Mouse (Mus musculus) lung, adult 2 months (tissue): ENCODE data around the gene Arhgap44. TPM values are rescaled to one million over a fixed set of nuclear protein-coding genes. Genes with fewer than 3 reads are reported as not detected.

Experiments
- DNase-seq: peaks from one replicate; pipeline ENCODE4 v3.0.0; 2022
- H3K4me1 ChIP-seq: fragments of 200-500 bp; 2 replicates; pipeline ENCODE4 v1.6.1; 2011; ENCODE audit warnings: low read length; ENCODE audit not compliant: control insufficient read depth, insufficient read depth
- H3K4me3 ChIP-seq: fragments of 200-500 bp; replicated peaks from 2 replicates; pipeline ENCODE3; 2011; ENCODE audit warnings: low read depth, mild to moderate bottlenecking, control low read depth, low read length; ENCODE audit errors: extremely low read depth
- CTCF ChIP-seq: fragments of 200-500 bp; IDR thresholded peaks from 2 replicates; pipeline ENCODE4 v1.5.1; 2011; ENCODE audit warnings: mild to moderate bottlenecking, low read length, control low read depth; ENCODE audit not compliant: insufficient read depth
- POLR2A ChIP-seq: fragments of 200-500 bp; IDR thresholded peaks from 2 replicates; pipeline ENCODE4 v1.6.1; 2011; ENCODE audit warnings: low read depth, mild to moderate bottlenecking, control low read depth, low read length, borderline replicate concordance; ENCODE audit errors: extremely low read depth
- WGBS: fragments of 180-500 bp; shearing (Covaris S2); methylation state at CpG from one replicate; pipeline ENCODE4 v1.1.7; 2018; 5-methylcytosine and 5-hydroxymethylcytosine counted together
- polyA plus RNA-seq: library from polyadenylated mRNA; depleted of rRNA; stranded (reverse); fragments of >200 nt; gene quantifications from 2 replicates; pipeline ENCODE4 v1.2.3, GENCODE M21; 2012

The Arhgap44 gene
- polyA plus RNA-seq, 1 experiment, result 32.6 TPM

DNA sequence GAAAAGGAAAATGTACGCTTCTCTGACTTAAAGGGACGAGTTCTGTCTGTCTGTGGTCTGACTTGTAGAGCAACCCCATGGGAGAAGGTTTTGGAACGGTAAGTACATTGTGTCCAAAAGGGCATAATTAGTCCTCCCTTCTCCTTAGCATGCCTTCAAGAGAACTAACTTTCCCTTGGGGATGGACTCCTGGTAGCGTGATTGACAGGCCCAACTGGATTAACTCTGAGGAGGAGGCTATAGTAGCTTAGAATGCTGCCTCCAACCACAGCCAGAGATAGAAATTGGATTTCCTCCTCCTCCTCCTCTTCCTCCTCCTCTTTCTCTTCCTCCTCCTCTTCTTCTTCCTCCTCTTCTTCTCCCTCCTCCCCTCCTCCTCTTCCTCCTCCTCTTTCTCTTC lies 42.5 kb downstream of the Arhgap44 start:
- TF ChIP-seq POLR2A, result no peak
- no peak for TF ChIP-seq CTCF
- no peak for DNase-seq
- 84% methylated on average over 4 of the region's 4 CpGs for WGBS
- Histone ChIP-seq H3K4me3 (no peak overlapping the region), H3K4me1 (no peaks in the 10 kb centered on the region; the same call in 1 of the 2 replicates)

DNA sequence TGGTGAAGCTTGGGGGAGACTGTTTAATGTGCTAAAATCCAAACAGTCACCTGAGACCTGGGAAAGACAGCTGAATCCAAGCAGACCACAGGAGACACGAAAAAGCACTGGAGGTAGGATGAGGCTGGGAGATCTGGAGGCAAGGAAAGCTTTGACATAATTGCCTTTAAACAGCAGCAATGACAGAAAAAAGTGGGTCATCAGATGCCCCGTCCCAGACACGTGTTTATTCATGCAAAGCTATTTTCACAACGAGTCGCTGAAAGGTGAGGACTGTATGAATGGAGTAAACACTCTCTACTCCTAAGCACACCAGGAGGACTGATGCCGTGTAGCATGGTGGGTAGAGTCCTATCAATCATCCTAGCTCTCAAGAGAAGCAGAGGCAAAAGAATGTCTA lies 47.0 kb downstream of the Arhgap44 start:
- Histone ChIP-seq H3K4me3 (no peak overlapping the region), H3K4me1 (no peaks in the 10 kb centered on the region; the same call in 1 of the 2 replicates)
- DNase-seq, result no peak
- WGBS, result 71% methylated on average over 6 of the region's 6 CpGs
- TF ChIP-seq CTCF, result no peak
- no peak for TF ChIP-seq POLR2A

DNA sequence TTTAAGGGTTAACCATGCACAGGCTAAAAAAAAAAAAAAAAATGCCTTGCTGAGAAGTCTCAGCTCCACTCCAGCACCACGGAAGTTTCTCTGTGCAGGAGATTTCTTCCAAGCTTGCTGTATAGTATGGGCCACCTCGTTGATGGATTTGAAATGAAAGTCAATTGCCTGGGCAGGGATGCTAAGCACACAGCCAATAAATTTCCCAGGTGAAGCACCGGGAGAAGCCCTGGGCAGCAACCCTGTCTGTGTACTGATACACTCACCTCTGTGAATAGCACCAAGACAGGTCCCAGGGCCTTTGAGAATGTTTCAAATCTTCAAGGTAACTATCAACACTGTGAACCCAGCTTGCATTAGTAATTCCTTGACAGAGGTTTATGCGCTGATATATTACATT lies 50.7 kb downstream of the Arhgap44 start:
- TF ChIP-seq POLR2A (no peak), CTCF (no peak)
- Histone ChIP-seq H3K4me1 (no peaks in the 10 kb centered on the region; the same call in 1 of the 2 replicates), H3K4me3 (no peak overlapping the region)
- no peak for DNase-seq
- WGBS, result 39% methylated on average over 4 of the region's 4 CpGs

DNA sequence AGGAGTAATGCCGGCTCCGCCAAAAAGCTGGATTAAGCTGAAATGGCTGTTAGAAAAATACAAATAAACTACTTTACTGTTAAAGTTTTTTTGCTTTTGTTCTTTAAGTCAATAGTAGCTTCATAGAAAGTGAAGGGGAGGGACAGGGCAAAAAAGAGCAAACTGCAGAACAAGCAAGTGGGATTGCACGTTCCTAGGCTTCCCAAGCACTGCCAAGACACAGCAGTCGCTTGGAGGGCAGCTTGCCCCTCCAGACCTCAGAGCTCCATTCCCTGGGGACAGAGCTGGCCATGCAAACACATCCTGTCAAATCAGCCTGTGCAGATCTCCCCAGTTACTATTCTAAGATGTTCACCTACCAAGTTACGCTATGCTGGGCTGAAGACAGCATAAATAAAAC lies 51.1 kb downstream of the Arhgap44 start:
- no peaks in the 10 kb centered on the region; the same call in 1 of the 2 replicates for H3K4me1 ChIP-seq
- WGBS, result 70% methylated on average over 5 of the region's 5 CpGs
- DNase-seq, result no peak

DNA sequence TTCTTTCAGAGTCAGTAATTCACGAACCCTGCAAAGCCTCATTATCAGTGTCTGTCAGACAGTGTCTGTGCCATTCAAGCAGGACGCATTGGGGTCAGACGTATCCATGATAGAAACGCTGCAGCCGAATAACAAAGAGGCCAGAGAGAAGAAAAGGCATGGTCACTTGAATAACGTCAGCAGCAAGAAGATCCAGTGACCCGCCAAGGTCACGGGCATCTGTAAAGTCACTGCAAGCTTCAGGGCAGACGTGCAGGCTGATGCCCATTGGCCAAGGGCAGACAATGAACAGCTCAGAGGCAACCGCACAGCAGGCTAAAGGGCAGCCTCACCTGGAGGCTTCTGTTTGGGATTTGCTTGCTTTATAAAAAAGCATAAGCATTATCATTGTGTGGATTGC lies 52.7 kb downstream of the Arhgap44 start:
- TF ChIP-seq POLR2A (no peak), CTCF (no peak)
- 80% methylated on average over 10 of the region's 10 CpGs for WGBS
- no peak for DNase-seq

More for the DNA sequence above, 51.1 kb downstream of the Arhgap44 start:
- no peak overlapping the region for H3K4me3 ChIP-seq
- TF ChIP-seq CTCF (no peak), POLR2A (no peak)

DNA sequence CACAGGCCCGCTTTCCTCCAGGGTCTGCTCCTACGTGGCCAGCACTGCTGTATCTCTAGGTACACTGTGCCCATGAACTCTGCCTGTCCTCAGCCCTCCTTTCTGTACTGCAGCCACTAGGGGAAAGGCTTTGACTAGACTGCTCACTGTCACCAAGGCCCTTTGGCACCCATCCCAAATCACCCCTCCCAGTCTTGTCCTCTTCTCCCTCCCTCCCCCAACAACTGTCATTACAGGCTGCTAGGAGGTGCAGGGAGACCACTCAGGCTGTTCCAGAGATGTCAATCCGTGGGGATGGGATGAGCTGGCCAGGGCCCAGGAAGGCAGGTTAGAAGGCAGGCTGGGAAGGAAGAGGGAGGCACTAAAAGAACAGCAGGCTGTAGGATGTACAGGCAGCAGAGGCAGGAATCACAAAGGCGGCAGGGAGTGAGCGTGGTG lies 55.0 kb downstream of the Arhgap44 start:
- DNase-seq, result no peak
- TF ChIP-seq CTCF (no peak), POLR2A (no peak)
- Histone ChIP-seq H3K4me3 (no peak overlapping the region), H3K4me1 (no peaks in the 10 kb centered on the region)
- WGBS, result 60% methylated on average over 5 of the region's 5 CpGs

More for the DNA sequence above, 52.7 kb downstream of the Arhgap44 start:
- no peak overlapping the region for H3K4me3 ChIP-seq
- H3K4me1 ChIP-seq, result no peaks in the 10 kb centered on the region

DNA sequence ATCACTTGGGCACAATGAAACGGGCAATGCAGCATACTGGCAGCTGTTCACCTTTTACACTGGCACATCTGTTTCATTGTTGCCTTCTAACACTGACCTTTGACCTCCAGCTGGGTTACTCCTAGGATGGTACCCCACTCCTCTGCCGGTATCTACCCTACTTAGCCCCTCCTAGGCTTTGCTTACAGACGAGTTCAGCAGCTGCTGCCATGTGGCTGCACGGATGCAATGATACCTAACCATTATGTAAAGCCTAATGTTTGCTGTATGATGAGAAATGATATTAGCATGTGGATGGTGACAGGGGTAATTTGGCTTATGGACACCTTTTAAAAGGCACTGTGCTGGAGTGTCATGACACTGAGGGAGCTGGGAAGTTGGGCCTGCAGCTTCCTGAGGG lies 55.6 kb downstream of the Arhgap44 start:
- no peaks in the 10 kb centered on the region for H3K4me1 ChIP-seq
- TF ChIP-seq CTCF (no peak), POLR2A (no peak)
- DNase-seq, result no peak
- WGBS, result 80% methylated on average over 4 of the region's 4 CpGs
- H3K4me3 ChIP-seq, result no peak overlapping the region

DNA sequence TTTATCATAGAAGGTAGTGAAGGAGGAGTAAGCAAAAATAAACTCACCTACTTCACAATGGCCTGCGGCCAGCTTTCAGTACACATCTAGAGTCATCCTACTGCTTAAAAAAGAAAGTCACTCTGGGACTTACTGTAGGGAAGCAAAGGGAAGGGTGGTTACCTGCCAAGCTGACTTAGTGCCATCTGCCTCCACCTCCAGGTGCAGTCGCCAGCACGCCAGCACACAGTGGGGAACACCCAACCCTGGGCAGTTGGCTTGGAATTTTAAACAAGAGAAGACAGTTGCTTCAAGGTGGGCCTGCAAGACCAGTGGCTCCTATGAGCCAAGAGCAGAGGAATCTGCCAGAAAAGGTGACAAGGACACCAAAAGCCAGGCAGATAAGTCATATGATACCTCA lies 58.7 kb downstream of the Arhgap44 start:
- no peak for DNase-seq
- H3K4me1 ChIP-seq, result no peaks in the 10 kb centered on the region
- no peak overlapping the region for H3K4me3 ChIP-seq
- TF ChIP-seq POLR2A (no peak), CTCF (no peak)
- WGBS, result 74% methylated on average over 3 of the region's 3 CpGs

DNA sequence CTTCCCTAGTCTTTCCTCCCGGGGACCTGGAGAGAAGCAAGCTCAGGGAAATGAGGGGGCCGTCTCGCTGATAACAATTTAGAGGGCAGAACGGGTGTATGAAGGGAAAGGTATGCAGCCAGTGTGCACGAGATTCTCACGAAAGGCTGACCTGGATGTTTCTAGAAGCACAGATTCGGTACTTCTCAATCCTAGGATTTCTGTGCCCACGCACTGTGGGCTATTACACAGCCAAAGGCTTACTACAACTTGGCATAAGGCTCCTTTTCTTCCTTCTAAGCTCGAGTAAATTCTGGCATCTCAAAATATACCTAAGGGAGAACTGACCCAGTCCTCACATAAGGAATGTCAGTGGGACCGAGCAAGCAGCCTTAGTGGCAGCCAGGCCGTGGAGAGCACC lies 61.6 kb downstream of the Arhgap44 start:
- H3K4me1 ChIP-seq, result no peaks in the 10 kb centered on the region
- no peak for TF ChIP-seq CTCF
- TF ChIP-seq POLR2A, result no peak
- H3K4me3 ChIP-seq, result no peak overlapping the region
- WGBS, result 60% methylated on average over 11 of the region's 11 CpGs
- DNase-seq, result no peak

DNA sequence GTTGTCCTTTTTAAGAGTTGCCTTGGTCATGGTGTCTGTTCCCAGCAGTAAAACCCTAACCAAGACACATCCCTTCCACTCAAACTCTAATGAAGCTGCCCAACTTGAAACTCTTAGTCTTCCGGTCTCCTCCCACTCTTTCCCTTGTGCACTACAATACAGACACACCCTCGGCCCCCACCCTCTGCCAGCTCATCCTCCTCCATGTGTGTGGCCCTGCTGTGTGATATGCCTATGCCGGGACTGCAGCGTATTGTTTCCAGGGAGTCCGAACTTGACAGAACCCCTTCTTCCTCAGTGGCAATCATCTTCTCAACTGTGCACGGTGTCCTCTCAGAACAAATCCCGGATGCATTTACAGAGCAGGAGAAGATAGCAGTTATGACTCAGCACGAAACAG lies 62.7 kb downstream of the Arhgap44 start:
- WGBS, result 89% methylated on average over 8 of the region's 8 CpGs
- no peak for TF ChIP-seq CTCF
- no peak for TF ChIP-seq POLR2A

More for the DNA sequence above, 62.7 kb downstream of the Arhgap44 start:
- no peak for DNase-seq
- H3K4me1 ChIP-seq, result no peaks in the 10 kb centered on the region
- H3K4me3 ChIP-seq, result no peak overlapping the region
